Mouse (Mus musculus): ENCODE data around the gene Hoxd3.

DNA sequence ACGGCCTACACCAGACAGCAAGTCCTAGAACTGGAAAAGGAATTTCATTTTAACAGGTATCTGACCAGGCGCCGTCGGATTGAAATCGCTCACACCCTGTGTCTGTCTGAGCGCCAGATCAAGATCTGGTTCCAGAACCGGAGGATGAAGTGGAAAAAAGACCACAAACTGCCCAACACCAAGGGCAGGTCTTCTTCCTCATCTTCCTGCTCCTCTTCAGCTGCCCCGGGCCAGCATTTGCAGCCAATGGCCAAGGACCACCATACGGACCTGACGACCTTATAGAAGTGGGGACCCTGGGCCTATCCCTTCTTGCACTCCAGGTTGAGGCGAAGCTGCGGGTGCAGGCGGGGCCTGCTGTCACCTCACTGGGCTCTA is 16.6 kb downstream of the Hoxd3 start:
- TF ChIP-seq POLR2A (IDR thresholded peaks at IDR 0.05; ENCODE audit: borderline replicate concordance, extremely low read depth, low read depth, low read length) (no peak), CTCF (IDR thresholded peaks at IDR 0.05; ENCODE audit: insufficient read depth, low read length) (no peak)

Measured in lung, adult 2 months (tissue).